Mouse (Mus musculus) fibroblast of lung, adult 2 months (primary cell): Measurements from ENCODE around the gene Gm5105.

Experiments used
- DNase-seq: peaks from one replicate; pipeline ENCODE4 v3.0.0-alpha.2; 2011; ENCODE audit warnings: low read depth

Gene Gm5105

GRCm38 (mm10) chr3:138067288-138067687, at the start of gene Gm5105:
TSS of gene Gm5105 (minus strand) at chr3:138067388.
- no peak for DNase-seq

- no peak for DNase-seq
These were observed 49.7 kb upstream of the Gm5105 start for GRCm38 (mm10) chr3:138116871-138117270.

GRCm38 (mm10) chr3:138114106-138114505, 46.9 kb upstream of the Gm5105 start:
- DNase-seq: no peak

- no peak for DNase-seq
These were observed 44.0 kb upstream of the Gm5105 start for GRCm38 (mm10) chr3:138110910-138111782.

GRCm38 (mm10) chr3:138106887-138107286, 39.7 kb upstream of the Gm5105 start:
- no peak for DNase-seq

GRCm38 (mm10) chr3:138105056-138105455, 37.9 kb upstream of the Gm5105 start:
- DNase-seq: no peak

GRCm38 (mm10) chr3:138103690-138104089, 36.5 kb upstream of the Gm5105 start:
- DNase-seq: no peak

- DNase-seq: no peak
These were observed 34.7 kb upstream of the Gm5105 start for GRCm38 (mm10) chr3:138101936-138102335.

- DNase-seq: no peak
These were observed 30.5 kb upstream of the Gm5105 start for GRCm38 (mm10) chr3:138097718-138098117.

GRCm38 (mm10) chr3:138096263-138097028, 29.3 kb upstream of the Gm5105 start:
- no peak for DNase-seq

- DNase-seq: peak; percentile 27
These were observed 28.5 kb upstream of the Gm5105 start for GRCm38 (mm10) chr3:138095718-138096117.

- peak; percentile 47 for DNase-seq
These were observed 28.1 kb upstream of the Gm5105 start for GRCm38 (mm10) chr3:138095301-138095700.

GRCm38 (mm10) chr3:138083896-138084295, 16.7 kb upstream of the Gm5105 start:
- no peak for DNase-seq

GRCm38 (mm10) chr3:138083073-138083637, 16.0 kb upstream of the Gm5105 start:
- no peak for DNase-seq

- no peak for DNase-seq
These were observed 11.5 kb upstream of the Gm5105 start for GRCm38 (mm10) chr3:138078701-138079100.

- DNase-seq: no peak
These were observed 10.5 kb upstream of the Gm5105 start for GRCm38 (mm10) chr3:138077476-138078340.

- no peak for DNase-seq
These were observed 8.0 kb upstream of the Gm5105 start for GRCm38 (mm10) chr3:138075209-138075608.

- no peak for DNase-seq
These were observed 7.0 kb upstream of the Gm5105 start for GRCm38 (mm10) chr3:138074214-138074613.

- DNase-seq: no peak
These were observed 4.4 kb upstream of the Gm5105 start for GRCm38 (mm10) chr3:138071476-138072073.

- DNase-seq: no peak
These were observed 3.8 kb upstream of the Gm5105 start for GRCm38 (mm10) chr3:138071004-138071403.

- no peak for DNase-seq
These were observed 2.7 kb upstream of the Gm5105 start for GRCm38 (mm10) chr3:138069756-138070511.
